Mouse (Mus musculus): Measurements from ENCODE around the gene Gm38100. TPM values are rescaled to one million over a fixed set of nuclear protein-coding genes. Genes with fewer than 3 reads are reported as not detected.

Gm38100 gene
- not detected in 2 replicates for polyA plus RNA-seq (2014; fragmentation: Nextera tagmentation; extraction: Ambion mirVana)

- DNase-seq (ENCODE audit: low spot score) = no peak
- H3K9ac ChIP-seq (ENCODE audit: low read depth, low read length) = no peak within 1 kb of the TSS
Observed at GRCm38 (mm10) chr1:175920029-175920428, at the start of gene Gm38100. Gm38100 (plus strand) TSS chr1:175920329.

DNA sequence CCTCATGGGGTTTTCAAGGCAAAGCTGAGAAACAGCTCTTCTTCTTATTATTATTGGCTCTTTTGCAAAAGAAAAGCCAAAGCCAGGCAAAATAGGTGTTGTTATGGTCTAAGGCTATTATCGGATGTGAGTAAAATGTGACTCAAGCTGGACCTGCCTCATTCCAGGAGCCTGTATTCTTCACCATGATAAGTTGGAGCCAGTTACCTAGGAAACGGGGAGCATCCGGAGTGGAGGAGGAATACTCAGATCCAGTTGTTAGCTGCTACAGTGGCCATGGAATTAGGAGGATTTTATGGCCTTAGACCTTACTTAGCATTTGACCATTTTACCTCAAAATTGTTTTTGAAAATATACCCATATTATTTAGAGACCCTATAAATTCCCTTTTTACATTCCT is 49.4 kb upstream of the Gm38100 start:
- Histone ChIP-seq H3K36me3 (ENCODE audit: control insufficient read depth, insufficient read depth, low read length) (no peaks in the 10 kb centered on the region), H3K27me3 (ENCODE audit: control insufficient read depth, insufficient read depth, low read length) (no peaks in the 10 kb centered on the region), H3K9me3 (ENCODE audit: control insufficient read depth, low read length) (no peaks in the 10 kb centered on the region), H3K27ac (ENCODE audit: low read depth, low read length) (no peak overlapping the region), H3K4me3 (ENCODE audit: low read depth, low read length) (no peak overlapping the region), H3K4me2 (replicated peaks; ENCODE audit: low read depth, low read length) (no peak overlapping the region), H3K9ac (ENCODE audit: low read depth, low read length) (no peak overlapping the region), H3K4me1 (replicated peaks; ENCODE audit: control insufficient read depth, insufficient read depth, low read length) (no peaks in the 10 kb centered on the region)
- ATAC-seq (ENCODE audit: low FRiP score) (no peak), DNase-seq (ENCODE audit: low spot score) (no peak)
- WGBS = 66% methylated on average over 3 of the region's 3 CpGs

More at GRCm38 (mm10) chr1:175920029-175920428, at the start of gene Gm38100:
- 88% methylated on average over 9 of the region's 9 CpGs for WGBS
- no peaks in the 10 kb centered on the region for H3K36me3 ChIP-seq (ENCODE audit: control insufficient read depth, insufficient read depth, low read length)
- H3K27me3 ChIP-seq (ENCODE audit: control insufficient read depth, insufficient read depth, low read length) = no peaks in the 10 kb centered on the region
- H3K27ac ChIP-seq (ENCODE audit: low read depth, low read length) = no peak within 1 kb of the TSS
- H3K4me3 ChIP-seq (ENCODE audit: low read depth, low read length) = no peak within 1 kb of the TSS
- ATAC-seq (ENCODE audit: low FRiP score) = no peak
- no peaks in the 10 kb centered on the region for H3K4me1 ChIP-seq (replicated peaks; ENCODE audit: control insufficient read depth, insufficient read depth, low read length)
- no peaks in the 10 kb centered on the region for H3K9me3 ChIP-seq (ENCODE audit: control insufficient read depth, low read length)
- H3K4me2 ChIP-seq (replicated peaks; ENCODE audit: low read depth, low read length) = no peak within 1 kb of the TSS

DNA sequence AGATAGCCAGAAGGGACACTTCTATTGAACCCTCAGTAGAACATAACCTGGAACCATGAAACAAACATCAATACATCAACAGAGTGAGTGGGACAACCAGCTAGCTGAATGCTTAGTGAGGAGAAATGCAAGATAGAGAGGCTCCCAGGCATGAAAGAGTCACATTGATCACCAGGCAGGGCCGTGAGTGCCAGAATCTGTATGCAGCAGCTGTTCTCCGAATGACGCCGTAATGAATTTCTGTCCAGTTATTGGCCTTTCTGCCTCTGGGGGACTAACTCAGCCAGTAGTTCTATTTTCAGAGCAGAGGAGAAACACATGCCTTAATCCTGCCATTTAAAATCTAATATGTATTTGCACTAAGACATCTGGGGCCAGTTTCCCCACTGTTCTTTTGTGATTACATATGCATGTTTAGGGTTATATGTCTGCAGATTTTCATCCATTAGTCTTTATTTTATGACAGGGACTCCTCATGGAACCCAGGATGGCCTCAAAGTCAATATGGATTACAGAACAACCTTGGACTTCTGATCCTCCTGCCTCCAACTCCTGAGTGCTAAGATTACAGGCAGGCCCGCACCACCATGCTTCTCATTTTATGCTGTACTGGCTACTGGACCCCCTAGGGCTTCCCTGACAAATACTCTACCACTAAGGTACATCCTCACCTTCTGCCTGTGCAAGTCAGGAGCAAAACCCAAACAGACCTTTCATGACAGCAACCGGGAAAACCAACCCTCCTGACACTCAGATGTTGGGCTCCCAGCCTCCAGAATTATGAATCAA is 47.9 kb upstream of the Gm38100 start:
- DNase-seq (ENCODE audit: low spot score) = peak; percentile 23
- H3K4me2 ChIP-seq (replicated peaks; ENCODE audit: low read depth, low read length) = no peak overlapping the region
- H3K4me1 ChIP-seq (replicated peaks; ENCODE audit: control insufficient read depth, insufficient read depth, low read length) = no peaks in the 10 kb centered on the region

GRCm38 (mm10) chr1:175880453-175881296 is 39.5 kb upstream of the Gm38100 start, which contains the start of gene Exo1:
Exo1 (plus strand) TSS chr1:175880581.
- Histone ChIP-seq H3K4me3 (ENCODE audit: low read depth, low read length) (peak within 1 kb of the TSS; percentile 78), H3K9ac (ENCODE audit: low read depth, low read length) (peak within 1 kb of the TSS; percentile 77), H3K36me3 (ENCODE audit: control insufficient read depth, insufficient read depth, low read length) (no peaks in the 10 kb centered on the region), H3K9me3 (ENCODE audit: control insufficient read depth, low read length) (no peaks in the 10 kb centered on the region), H3K4me2 (replicated peaks; ENCODE audit: low read depth, low read length) (peak within 1 kb of the TSS; percentile 64), H3K4me1 (replicated peaks; ENCODE audit: control insufficient read depth, insufficient read depth, low read length) (no peaks in the 10 kb centered on the region), H3K27ac (ENCODE audit: low read depth, low read length) (peak within 1 kb of the TSS; percentile 56), H3K27me3 (ENCODE audit: control insufficient read depth, insufficient read depth, low read length) (no peaks in the 10 kb centered on the region)
- DNase-seq (ENCODE audit: low spot score) (peak; percentile 93), ATAC-seq (ENCODE audit: low FRiP score) (peak; percentile 97)
- under 1% methylated on average over 66 of the region's 66 CpGs for WGBS

More for the DNA sequence above, 47.9 kb upstream of the Gm38100 start:
- Histone ChIP-seq H3K27me3 (ENCODE audit: control insufficient read depth, insufficient read depth, low read length) (no peaks in the 10 kb centered on the region), H3K27ac (ENCODE audit: low read depth, low read length) (0 out of 2 replicates have a peak overlapping the region, but pooled peaks have one; percentile 24), H3K36me3 (ENCODE audit: control insufficient read depth, insufficient read depth, low read length) (no peaks in the 10 kb centered on the region), H3K4me3 (ENCODE audit: low read depth, low read length) (no peak overlapping the region), H3K9me3 (ENCODE audit: control insufficient read depth, low read length) (no peaks in the 10 kb centered on the region), H3K9ac (ENCODE audit: low read depth, low read length) (no peak overlapping the region)
- peak; percentile 63 for ATAC-seq (ENCODE audit: low FRiP score)
- WGBS = 66% methylated on average over 6 of the region's 6 CpGs

- ATAC-seq (ENCODE audit: low FRiP score) (no peak), DNase-seq (ENCODE audit: low spot score) (no peak)
- Histone ChIP-seq H3K4me2 (replicated peaks; ENCODE audit: low read depth, low read length) (no peak overlapping the region), H3K27ac (ENCODE audit: low read depth, low read length) (no peak overlapping the region), H3K27me3 (ENCODE audit: control insufficient read depth, insufficient read depth, low read length) (no peaks in the 10 kb centered on the region), H3K9ac (ENCODE audit: low read depth, low read length) (no peak overlapping the region), H3K9me3 (ENCODE audit: control insufficient read depth, low read length) (no peaks in the 10 kb centered on the region), H3K36me3 (ENCODE audit: control insufficient read depth, insufficient read depth, low read length) (no peaks in the 10 kb centered on the region), H3K4me1 (replicated peaks; ENCODE audit: control insufficient read depth, insufficient read depth, low read length) (no peaks in the 10 kb centered on the region), H3K4me3 (ENCODE audit: low read depth, low read length) (no peak overlapping the region)
- 85% methylated on average over 3 of the region's 3 CpGs for WGBS
Observed at GRCm38 (mm10) chr1:175883398-175883797, 36.7 kb upstream of the Gm38100 start.

- Histone ChIP-seq H3K4me2 (replicated peaks; ENCODE audit: low read depth, low read length) (no peak overlapping the region), H3K9me3 (ENCODE audit: control insufficient read depth, low read length) (no peaks in the 10 kb centered on the region), H3K4me1 (replicated peaks; ENCODE audit: control insufficient read depth, insufficient read depth, low read length) (no peaks in the 10 kb centered on the region), H3K36me3 (ENCODE audit: control insufficient read depth, insufficient read depth, low read length) (peaks cover 3% of the 10 kb centered on the region; the same call in 1 of the 2 replicates), H3K4me3 (ENCODE audit: low read depth, low read length) (no peak overlapping the region), H3K27me3 (ENCODE audit: control insufficient read depth, insufficient read depth, low read length) (no peaks in the 10 kb centered on the region), H3K9ac (ENCODE audit: low read depth, low read length) (no peak overlapping the region), H3K27ac (ENCODE audit: low read depth, low read length) (no peak overlapping the region)
- DNase-seq (ENCODE audit: low spot score) (no peak), ATAC-seq (ENCODE audit: low FRiP score) (no peak)
- 91% methylated on average over 6 of the region's 6 CpGs for WGBS
Observed at GRCm38 (mm10) chr1:175893263-175893662, 26.9 kb upstream of the Gm38100 start.

DNA sequence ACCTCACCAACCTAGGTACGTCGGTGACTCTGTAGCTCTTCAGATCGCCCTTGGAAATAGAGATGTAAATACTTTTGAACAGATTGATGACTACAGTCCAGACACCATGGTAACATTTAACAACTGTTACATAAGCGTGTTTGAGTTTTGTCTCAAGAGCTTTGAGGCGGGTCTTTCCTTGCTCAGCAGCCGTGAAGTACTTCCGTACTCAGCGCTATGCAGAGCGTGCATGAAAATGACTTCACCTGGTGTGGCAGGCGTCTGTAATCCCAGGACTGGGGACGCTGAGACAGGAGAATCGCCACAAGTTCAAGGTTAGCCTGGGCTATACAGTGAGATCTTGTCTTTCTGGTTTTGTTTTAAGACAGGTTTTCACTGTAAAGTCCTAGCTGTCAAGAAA is 26.4 kb upstream of the Gm38100 start:
- Histone ChIP-seq H3K36me3 (ENCODE audit: control insufficient read depth, insufficient read depth, low read length) (peaks cover 3% of the 10 kb centered on the region; the same call in 1 of the 2 replicates), H3K27me3 (ENCODE audit: control insufficient read depth, insufficient read depth, low read length) (no peaks in the 10 kb centered on the region), H3K4me2 (replicated peaks; ENCODE audit: low read depth, low read length) (no peak overlapping the region), H3K4me1 (replicated peaks; ENCODE audit: control insufficient read depth, insufficient read depth, low read length) (no peaks in the 10 kb centered on the region), H3K27ac (ENCODE audit: low read depth, low read length) (no peak overlapping the region), H3K9ac (ENCODE audit: low read depth, low read length) (no peak overlapping the region), H3K9me3 (ENCODE audit: control insufficient read depth, low read length) (no peaks in the 10 kb centered on the region), H3K4me3 (ENCODE audit: low read depth, low read length) (no peak overlapping the region)
- WGBS = 97% methylated on average over 12 of the region's 12 CpGs
- ATAC-seq (ENCODE audit: low FRiP score) = no peak
- DNase-seq (ENCODE audit: low spot score) = no peak

DNA sequence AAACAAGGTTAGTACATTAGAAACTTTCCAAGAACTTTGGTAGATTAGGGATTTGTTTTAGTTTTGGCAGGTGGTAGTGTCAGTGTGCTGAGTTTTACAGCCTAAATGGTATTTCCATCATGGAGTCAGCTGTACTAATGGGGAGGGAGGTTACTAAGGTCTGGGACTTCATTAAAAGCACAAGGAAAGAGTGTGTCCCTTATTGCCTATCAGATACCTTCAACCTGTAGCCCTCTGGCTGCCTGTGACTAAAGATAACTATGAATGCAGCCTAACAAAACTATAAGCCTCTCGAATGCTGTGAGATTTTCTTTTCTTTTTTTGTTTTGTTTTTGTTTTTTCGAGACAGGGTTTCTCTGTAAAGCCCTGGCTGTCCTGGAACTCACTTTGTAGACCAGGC is 8.9 kb upstream of the Gm38100 start:
- H3K4me2 ChIP-seq (replicated peaks; ENCODE audit: low read depth, low read length) = no peak overlapping the region
- no peak overlapping the region for H3K27ac ChIP-seq (ENCODE audit: low read depth, low read length)
- H3K4me3 ChIP-seq (ENCODE audit: low read depth, low read length) = no peak overlapping the region
- no peak overlapping the region for H3K9ac ChIP-seq (ENCODE audit: low read depth, low read length)
- H3K36me3 ChIP-seq (ENCODE audit: control insufficient read depth, insufficient read depth, low read length) = peaks cover 2% of the 10 kb centered on the region; the same call in 1 of the 2 replicates
- H3K4me1 ChIP-seq (replicated peaks; ENCODE audit: control insufficient read depth, insufficient read depth, low read length) = no peaks in the 10 kb centered on the region
- H3K9me3 ChIP-seq (ENCODE audit: control insufficient read depth, low read length) = no peaks in the 10 kb centered on the region
- 91% methylated on average over 2 of the region's 2 CpGs for WGBS
- no peak for DNase-seq (ENCODE audit: low spot score)
- ATAC-seq (ENCODE audit: low FRiP score) = no peak
- H3K27me3 ChIP-seq (ENCODE audit: control insufficient read depth, insufficient read depth, low read length) = no peaks in the 10 kb centered on the region

Measured in hindbrain, embryonic 11.5 days (tissue).